Mouse (Mus musculus) heart, postnatal 36 days (tissue): ENCODE measurements around the gene Cela3b. TPM values are rescaled to one million over a fixed set of nuclear protein-coding genes. Genes with fewer than 3 reads are reported as not detected.

Source experiments
- DNase-seq, 2 experiments: peaks; one replicate each; pipeline ENCODE4 v3.0.0; 2021 to 2022
- intact Hi-C: fragments of 180-260 bp; cut with DNase I; formaldehyde crosslinking; loops from one replicate; pipeline ENCODE4 v1.15.1; 2025
- total RNA-seq, 2 experiments: library from RNA; stranded (reverse); gene quantifications; 2 replicates each; pipeline ENCODE4 v1.2.3; 2021

Cela3b gene
- not detected for total RNA-seq

DNA sequence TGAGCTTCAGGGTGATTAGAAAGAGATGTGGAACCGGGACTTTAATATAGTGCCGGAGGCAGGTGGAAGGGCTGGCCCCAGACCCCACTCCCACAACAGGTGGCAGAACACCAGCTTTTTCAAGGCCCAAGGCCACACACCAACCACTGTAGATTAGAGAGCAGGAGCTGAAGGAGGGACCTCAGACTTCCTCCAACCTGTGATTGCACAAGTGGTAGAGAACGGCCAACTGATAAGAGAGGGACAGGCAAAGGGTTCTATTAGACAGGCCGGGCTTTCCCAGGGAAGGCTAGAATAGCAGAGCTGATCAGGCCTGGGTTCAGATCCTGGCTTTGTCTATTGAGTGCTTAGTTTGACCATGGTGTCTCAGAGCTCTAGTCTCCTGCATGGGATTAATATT, at the start of gene Cela3b:
TSS of gene Cela3b (minus strand) at position 39 of the 400 bp plus-strand sequence.
- intact Hi-C loops = loop anchor here (10.0 kb wide), 1 partner anchor 356 kb away; no protein-coding TSS in a partner anchor
- DNase-seq = no peak

DNA sequence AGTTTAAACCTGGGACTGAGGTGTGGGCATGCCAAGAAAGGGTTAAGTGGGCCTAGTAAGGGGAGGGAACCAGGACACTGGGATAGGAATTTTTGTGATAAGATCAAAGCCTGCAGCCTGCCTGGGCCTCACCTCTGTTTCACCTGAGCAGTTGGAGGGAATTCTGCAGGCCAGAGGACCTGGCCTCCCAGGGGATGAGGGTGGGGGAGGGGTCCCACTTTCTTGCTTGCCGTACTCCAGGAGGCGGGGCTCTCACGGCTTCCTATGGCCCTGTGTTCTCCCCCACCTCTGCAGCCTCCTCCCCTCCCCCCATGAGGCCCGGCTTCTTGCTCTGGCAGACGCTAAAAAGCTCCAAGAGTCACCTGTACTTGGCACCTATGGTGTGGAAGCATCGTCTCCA, 49.4 kb upstream of the Cela3b start:
- intact Hi-C loops = loop anchor here (10.0 kb wide), 1 partner anchor 1335 kb away; the partner anchor contains the start of gene Id3
- DNase-seq = no peak

DNA sequence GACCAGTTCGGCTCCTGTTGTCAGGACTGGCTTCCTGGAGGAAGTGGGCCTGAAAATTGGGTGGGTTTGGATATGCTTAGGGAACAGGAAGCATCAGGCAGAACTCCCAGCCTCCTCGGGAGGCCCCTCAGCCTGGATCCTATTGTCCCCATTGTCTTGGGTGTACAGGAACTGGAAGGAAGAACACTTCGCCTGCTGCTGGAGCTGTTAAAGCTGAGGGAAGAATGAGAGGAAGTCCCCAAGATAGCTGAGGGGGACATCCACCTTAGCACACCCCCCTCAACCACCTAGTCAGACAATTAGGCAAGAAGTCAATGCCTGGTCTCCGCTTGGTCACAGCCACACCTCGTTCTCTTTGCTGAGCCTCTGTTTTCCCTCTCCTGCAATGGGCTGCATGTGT, 48.0 kb upstream of the Cela3b start:
- intact Hi-C loops = loop anchor here (1.0 kb wide), 1 partner anchor 9 kb away; no protein-coding TSS in a partner anchor
- DNase-seq = no peak

DNA sequence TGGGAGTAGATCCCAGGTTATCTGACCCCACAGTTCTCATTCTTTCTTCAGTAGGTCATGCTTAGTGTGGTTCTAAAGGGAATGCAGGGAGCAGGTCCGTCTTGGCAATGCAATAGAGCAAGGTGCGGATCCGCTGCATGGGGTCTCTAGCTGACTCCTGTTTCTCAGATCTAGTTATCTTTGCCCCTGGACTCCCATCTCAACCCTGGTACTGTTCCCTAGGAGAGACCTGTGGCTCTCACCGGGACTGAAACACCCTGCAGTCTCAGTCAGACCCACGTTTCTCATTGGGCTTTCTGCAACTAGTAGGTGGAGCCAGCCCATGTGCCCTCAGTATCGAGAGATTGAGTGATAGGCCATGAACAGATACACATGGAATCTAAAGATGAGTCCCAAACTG, 47.3 kb upstream of the Cela3b start:
- DNase-seq = no peak
- intact Hi-C loops = loop anchor here (1.0 kb wide), 1 partner anchor 10 kb away; no protein-coding TSS in a partner anchor

DNA sequence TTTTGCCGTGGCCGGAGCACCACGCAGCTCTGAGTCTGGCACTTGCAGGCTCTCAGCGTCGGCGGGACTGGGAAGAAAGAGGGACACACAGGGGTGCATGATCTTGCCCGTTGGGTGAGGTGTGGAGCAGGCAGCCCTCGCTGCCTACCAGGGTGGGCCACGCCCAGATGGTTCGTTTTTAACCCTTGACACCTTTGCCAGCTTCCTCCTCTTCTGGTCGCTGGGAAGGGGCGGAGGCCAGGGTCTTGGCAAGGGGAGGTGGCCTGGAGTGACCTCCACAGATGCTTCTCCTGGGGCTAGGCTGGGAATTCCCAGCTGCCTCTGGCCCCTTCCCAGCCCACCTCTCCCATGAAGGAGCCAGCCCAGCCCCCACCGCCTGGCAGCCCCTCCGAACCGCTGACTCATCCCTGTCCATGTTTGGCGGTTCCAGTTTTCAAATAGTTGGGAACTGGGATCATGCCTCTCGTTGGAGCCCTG, 46.5 kb upstream of the Cela3b start:
- peak; percentile 79 to 83 for DNase-seq
- intact Hi-C loops = no loop called here

DNA sequence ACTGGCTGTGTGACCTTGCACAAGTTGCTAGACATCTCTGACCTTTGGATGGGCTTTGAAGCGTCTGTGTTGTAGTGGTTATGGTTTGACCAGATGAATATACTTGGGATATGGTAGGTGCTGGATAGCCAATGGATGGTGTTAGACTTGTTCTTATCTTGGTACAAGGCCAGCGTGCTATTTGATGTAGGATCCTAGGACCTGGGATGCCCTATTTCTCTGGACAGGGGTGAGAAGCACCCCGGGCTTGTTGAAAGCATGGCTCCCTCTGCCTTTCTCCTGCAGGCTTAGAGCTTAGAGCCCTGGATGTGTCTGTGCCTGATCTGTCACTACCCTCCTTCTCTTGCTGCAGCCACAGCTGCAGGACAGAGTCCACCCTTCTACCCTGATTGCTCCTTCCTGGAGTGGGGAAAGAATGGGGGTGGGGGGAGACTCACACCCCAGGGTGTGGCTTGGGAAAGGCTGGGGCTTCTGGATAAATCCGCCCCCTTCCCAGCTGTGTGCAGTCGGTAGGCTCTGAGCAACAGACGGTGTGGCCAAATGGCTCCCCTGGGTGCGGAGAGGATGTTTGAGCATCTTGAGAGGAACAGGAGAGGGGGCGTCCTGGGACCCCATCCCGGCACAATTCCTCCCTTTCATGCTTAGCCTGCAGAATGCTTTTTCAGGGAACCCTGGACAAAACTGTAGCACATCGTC, 45.9 kb upstream of the Cela3b start:
- DNase-seq = peak; percentile 76 to 82
- intact Hi-C loops = no loop called here

DNA sequence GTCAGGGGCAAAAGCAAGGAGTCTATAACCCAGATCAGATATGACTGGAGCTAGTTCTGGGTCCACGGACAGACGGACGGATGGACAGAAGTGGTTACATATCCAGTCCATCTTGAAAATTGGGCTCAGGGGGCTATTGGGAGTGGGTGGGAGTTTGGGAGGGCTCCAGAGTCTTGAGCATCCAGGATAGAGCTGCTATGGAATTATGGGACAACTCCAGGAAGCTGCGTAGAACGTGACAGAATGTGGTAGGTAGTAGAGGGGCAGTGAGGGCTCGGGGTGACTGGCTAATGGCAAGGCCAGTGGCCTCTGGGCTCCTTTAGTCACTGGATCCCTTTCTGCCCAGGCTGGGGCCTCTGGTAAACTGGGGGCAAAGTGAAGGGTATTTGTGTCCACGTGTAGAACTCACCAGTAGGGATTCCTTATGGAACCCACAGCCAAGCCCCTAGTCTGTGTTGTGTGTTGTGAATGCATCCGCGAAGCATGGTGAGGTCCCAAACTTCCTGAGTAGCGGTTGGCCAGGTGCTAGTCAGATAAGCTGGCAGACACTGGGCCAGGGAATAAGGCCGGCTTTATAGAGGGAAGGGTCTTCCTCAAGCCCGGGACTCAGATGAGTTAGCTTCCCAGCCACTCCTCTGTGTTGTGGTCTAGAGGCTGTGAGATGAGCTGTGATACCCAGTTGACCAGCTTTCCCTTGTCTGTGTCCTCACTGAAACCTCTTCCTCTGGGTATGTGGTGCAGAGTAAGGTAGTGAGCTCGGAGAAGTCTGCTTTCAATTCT, 45.1 kb upstream of the Cela3b start:
- no peak for DNase-seq
- intact Hi-C loops = no loop called here

DNA sequence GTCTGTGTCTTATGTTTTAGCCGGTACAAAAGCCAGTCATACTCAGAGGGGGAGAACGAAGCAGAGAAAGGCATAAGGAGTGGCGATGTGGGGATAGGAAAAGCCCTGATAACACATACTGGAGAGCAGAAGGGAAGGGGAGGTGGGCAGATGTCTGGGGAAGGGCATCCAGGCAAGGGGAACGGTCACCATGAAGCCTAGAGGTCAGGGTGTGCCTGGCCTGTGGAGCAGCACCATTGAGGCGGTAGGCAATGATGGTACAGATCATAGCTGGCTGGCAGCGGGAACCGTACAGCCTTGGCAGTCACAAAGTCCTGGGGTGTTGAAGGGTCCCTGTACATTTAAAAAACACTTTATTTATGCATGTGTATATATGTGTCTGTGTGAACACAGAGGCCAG, 44.4 kb upstream of the Cela3b start:
- DNase-seq = no peak
- intact Hi-C loops = no loop called here

DNA sequence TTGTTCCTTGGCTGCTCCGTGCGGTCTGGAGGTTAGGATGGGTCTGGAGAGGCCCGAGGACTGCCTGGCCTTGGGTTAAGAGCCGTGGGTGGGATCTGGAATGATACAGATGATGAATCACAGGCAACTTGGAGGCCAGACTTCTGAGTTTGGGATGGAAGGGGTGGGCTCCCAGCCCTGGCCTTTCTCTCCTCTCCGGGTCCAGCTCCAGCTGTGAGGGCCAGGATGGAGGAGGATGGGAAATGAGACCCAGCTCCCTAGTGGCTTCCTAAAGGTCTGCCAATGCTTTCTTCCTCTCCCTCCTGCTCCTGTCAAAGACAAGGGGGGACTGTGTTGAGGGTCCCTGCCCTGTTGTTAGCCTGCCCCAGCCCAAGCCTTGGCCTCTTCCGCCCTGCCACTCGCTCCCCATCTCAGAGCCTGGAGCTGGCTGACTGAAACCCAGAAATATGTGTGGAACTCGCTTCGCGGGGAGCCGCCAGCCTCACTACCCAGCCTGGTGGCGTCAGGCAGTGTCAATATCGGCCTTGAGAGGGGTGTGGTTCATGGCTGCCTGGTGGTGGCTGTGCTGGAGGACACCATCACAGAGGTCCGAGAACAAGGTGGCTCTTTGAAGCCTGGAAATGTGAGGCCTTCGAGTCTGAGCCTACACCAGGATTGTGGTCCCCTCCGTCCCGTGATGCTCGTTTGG, 43.5 kb upstream of the Cela3b start:
- peak; percentile 53 to 62 for DNase-seq
- intact Hi-C loops = loop anchor here (2.0 kb wide), 1 partner anchor 25 kb away; no protein-coding TSS in a partner anchor

DNA sequence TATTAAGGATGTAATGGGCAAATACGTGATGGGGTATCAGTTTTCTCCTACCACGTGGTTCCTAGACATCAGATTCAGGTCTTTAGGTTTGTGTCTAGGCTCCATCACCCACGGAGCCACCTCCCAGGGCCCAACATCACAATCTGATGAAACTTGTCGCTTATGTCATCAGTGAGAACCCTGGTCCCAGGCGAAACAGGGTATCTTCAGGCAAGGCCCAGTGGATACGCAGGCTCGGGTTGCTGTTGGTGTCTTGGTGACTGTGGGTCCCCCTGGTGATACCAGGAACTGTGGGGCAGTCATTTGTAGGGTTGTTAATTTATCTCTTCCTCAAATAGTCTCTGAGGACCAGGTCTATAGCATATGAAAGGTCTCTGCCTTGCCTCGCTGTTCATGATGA, 42.9 kb upstream of the Cela3b start:
- no peak for DNase-seq
- intact Hi-C loops = loop anchor here (2.0 kb wide), 1 partner anchor 24 kb away; no protein-coding TSS in a partner anchor

DNA sequence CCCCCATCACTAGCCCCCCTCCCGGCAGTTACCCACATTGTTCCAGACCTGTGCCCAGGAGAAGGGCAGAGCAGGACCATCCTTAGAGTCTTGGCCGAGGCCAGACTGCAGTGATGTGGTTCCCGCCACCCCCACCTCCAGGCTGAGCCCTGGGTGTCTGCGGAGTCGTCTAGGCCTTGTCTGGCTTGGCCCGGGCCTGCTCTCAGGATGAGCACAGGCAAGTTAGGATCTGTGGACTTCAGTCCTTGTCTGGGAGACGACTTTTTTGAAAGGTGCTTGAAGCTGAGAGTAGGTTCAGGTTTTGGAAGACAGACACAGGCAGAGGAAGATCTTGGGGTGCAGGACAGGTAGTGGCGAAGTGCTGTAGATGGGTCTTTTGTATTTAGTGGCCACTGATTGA, 41.0 kb upstream of the Cela3b start:
- intact Hi-C loops = loop anchor here (2.0 kb wide), 1 partner anchor 17 kb away; no protein-coding TSS in a partner anchor
- no peak for DNase-seq

DNA sequence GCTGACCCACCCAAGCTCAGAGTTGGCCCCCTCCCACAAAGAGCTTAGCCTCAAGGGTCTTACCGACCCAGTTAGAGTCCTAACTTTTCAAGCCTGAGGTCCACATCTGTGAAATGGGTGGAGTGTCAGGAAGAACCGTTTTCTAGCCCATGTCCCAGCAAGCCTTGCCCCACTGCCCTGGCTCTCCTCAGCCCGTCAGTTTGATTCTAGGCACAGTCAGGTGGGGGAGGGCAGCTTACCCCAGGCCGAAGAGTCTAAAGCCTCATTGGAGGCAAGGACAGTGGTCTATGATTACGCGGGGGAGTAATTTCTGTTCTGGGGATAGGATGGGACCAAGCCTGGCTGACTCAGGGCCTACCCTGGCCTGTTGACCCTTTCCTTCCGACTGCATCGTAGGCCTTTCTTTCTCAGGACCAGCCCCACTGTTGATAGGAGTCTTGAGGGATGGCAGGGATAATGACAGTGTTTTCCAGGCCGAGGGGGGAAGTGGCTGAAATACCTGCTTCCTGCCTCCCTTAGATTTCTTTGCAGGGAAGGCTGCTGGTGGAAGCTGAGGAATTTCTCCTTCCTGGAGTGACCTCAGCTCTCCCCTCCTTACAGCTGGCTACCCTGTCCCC, 40.5 kb upstream of the Cela3b start:
- intact Hi-C loops = loop anchor here (2.0 kb wide), 1 partner anchor 18 kb away; no protein-coding TSS in a partner anchor
- DNase-seq = no peak

DNA sequence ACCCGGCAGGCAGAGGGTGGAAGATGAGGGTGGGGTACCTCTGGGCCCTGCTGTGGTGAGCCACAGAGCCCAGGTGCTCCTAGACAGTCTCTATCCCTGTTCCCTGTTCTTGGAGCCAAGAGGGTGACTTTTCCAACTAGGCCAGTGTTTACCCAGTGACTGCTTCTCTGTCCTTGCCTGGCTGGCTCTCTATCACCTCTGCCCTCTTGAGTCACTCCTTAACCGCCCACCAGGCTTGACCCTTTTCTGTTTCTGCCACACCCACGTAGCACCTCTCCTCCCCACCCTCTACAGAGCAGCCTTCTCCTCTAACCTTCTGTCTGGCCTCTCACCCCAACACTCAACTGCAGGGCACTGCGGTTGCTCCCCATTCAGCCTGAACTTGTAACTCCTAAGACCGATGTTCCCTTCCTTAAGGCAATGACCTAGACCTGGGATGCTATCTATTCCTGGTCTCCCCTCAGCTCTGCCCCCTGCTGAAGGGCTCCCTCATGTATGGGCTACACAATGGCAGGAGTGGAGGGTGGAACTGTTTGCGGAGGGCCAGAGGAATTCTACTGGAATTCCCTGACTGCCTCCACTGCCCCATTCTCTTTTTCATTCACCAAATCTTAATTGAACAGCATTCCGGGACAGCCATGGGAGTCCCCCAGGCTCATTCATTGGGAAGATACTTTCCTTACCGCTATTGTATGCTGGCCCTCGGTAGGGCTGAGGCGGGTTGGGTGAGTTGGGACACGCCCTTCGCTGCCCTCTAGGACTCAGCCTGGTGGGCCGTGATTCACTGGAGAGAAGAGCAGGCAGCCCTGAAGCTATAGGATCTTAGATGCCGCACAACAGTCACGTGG, 39.7 kb upstream of the Cela3b start:
- DNase-seq = no peak
- intact Hi-C loops = loop anchor here (2.0 to 5.0 kb wide), 2 partner anchors 19 to 32 kb away; no protein-coding TSS in a partner anchor

DNA sequence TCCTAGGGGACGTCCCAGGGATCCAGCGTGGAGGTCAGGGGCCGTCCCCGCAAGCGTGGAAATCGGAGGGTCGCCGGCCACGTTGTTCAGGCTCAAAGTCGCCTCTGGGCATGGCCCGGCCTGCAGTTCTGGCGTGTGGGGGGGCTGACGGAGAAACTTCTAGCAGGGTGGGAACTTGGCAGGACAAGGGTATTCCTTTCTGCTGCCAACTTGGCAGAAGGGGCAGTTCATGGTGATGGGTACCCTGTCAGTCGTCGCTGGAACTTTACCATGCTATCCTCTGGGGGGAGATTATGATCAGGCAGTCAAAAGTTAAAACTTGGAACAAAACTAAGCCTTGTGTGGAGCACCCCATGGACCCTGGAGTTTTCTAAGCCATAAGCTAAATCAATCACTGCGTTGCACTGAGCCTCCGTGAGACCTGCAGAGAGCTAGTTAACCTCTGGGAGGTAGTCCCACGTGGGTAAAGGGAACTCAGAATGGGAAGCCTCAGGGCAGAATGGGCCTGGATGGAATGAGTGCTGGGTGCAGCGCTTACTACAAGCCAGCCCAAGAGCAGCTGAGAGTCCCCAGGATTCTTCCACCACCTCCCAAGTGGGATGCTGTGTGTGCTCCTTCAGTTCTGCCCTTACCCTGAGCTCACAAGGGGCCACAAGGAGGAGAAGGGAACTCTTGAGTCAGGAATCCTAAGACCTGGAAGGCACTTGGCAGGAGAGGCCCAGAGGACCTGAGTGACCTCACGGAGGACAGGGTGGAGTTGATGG, 38.9 kb upstream of the Cela3b start:
- intact Hi-C loops = loop anchor here (5.0 kb wide), 1 partner anchor 33 kb away; no protein-coding TSS in a partner anchor
- peak in 1 of 2 experiments; percentile 49 for DNase-seq

DNA sequence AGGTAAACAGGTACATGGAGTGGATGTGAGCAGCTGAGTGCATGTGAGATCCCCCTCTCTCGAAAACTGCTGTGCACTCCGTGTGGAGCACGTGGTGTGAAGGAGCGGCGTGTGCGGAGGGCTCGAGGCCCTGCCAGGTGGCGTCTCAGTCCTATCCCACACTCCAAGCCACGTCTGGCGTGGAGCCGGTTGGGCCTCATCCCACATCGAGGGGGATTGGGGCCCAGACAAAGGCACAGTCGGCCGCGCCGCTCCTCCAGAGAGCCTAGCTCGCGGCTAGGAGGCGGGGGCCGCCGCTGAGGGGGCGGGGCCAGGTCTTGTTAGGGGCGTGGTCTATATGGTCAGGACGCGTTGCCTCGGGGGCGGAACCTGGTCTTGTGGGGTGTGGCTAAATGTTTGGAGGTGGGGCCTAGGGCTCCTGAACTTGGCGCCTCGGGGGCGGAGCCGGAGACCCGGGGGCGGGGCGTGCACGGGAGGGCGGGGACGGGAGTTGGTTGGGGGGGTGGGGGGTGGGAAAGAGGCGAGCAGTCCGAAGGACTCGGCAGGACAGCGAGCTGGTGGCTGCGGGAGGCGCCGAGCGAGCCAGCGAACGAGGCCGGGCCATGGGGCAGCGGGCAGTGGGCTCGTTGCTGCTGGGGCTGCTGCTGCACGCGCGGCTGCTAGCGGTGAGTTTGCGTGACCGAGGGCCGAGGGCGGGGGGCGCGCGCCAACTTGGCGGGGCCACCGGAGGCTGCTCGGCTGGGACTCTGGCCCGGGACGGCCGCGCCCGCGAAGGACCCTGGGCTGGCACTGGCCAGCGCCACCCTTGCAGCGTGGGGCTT, 38.1 kb upstream of the Cela3b start, which contains the start of gene Hspg2:
TSS of gene Hspg2 (plus strand) at position 510 of the 821 bp plus-strand sequence.
- intact Hi-C loops = loop anchor here (5.0 kb wide), 1 partner anchor 34 kb away; no protein-coding TSS in a partner anchor
- DNase-seq = peak; percentile 99

DNA sequence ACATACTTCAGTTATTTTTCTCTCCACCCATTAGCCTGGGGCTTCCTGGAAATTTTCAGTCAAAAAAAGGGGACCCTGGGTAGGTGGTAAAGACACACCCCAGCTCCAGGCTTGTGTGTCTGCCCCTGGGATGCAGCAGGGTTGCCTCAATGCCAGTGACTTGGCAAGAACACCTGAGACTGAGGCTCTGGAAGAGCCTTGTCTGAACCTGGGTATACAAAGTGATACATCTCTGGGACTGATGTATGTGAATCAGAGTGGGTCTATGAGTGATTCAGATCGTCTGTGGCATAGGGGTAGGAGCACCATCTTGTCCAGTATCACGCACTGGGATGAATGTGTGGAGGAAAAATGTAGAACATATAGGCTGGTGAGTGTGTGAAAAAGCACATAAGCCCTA, 37.2 kb upstream of the Cela3b start:
- intact Hi-C loops = loop anchor here (5.0 kb wide), 1 partner anchor 35 kb away; no protein-coding TSS in a partner anchor
- no peak for DNase-seq

DNA sequence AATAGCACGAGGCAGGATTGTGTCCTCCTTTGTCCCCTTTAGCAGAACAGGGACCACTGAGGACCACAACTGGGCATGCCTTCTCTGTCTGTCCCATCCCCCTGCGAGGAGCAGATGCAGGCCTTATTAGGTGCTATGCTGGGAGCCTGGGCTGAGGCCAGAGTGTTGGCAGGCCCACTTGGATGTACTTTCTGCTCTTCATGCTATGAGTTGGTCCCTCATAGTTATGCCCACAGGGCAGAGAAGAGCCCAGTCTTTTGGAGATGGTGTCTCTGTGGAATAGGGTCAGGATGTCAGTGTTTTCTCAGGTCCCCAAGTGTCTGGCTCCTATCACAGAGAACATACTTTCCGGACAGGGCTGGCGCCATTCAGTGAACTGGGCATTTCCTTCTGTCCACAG, 36.7 kb upstream of the Cela3b start:
- peak in 1 of 2 experiments; percentile 47 for DNase-seq
- intact Hi-C loops = loop anchor here (5.0 kb wide), 1 partner anchor 35 kb away; no protein-coding TSS in a partner anchor
